Mouse (Mus musculus) right cerebral cortex, postnatal 10 days (tissue): ENCODE data around the gene Nanp.

Source experiments
- DNase-seq, 2 experiments: peaks; one replicate each; pipeline ENCODE4 v3.0.0; 2021; ENCODE audit warnings: low spot score in 2 of 2

Gene Nanp

DNA sequence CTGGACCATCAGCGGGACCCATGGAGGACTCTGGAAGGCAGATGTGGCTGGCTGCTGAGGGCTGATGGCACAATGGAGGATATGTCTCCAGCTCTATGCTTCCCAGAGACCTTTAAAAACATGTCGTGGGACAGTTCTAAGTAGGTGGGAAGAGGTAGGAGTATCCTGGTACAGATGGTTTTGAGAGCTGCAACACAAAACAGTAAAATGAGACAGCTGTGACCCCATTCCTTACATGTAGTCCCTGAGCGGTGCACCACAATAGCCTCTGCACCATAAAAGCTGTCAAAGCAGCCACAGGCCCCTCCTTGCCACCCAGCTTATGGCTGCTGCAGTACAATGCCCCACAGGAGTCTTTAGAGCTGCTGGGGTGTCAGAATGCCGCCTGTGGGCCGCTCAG, 41.6 kb downstream of the Nanp start:
- no peak for DNase-seq

GRCm38 (mm10) chr2:150995324-150995723, 43.9 kb downstream of the Nanp start:
- DNase-seq: no peak

DNA sequence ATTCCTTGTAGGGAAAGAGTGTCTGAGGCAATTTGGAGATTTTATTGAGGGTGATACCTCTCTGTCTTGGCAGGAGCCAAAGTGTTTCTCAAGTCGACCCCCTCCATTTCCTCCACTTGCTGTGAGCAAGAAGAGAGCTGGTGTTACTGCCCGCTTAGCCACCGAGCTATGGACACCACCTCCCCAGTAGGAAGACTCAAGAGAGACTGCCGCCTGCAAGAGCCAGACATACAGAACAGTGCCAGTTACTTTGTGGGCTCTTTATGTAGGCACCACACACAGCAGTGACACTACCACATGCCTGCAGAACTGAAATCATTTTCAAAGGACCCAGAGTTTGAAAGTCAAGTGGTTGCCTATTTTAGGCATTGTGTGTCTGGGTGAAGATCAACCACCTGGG, 48.1 kb downstream of the Nanp start:
- no peak for DNase-seq

DNA sequence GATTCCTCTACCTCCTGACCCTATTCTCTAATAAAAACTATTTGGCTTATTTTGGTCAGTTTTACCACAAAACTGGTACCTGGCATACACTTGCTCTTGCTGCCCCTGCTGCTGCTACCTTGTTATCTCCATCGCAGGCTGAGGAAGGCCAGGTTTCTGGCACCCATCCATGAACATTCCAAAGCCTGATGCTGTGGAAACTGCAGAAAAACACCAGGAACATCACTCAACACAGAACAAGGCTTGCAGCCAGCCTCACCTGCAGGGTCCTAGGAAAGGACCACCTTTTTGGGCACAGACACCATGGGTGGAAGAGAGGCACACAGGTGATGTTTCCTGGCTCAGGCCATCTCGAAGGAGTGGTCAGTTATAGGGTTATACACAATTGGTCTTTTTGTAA, 48.7 kb downstream of the Nanp start:
- DNase-seq: no peak

- no peak for DNase-seq
Measured at GRCm38 (mm10) chr2:150985359-150985758, 53.8 kb downstream of the Nanp start.

GRCm38 (mm10) chr2:150982051-150982450, 57.1 kb downstream of the Nanp start:
- no peak for DNase-seq

- no peak for DNase-seq
Measured at GRCm38 (mm10) chr2:150981524-150981923, 57.7 kb downstream of the Nanp start.

- peak in 1 of 2 experiments; percentile 13 for DNase-seq
Measured at GRCm38 (mm10) chr2:150979861-150980620, 59.2 kb downstream of the Nanp start.
